ENCODE assay signal across 17 mouse cellular contexts in genomic region chr3:10075826-10076225, GRCm38 (mm10).
"Had no signal": no experiment of that assay in that cellular context is flagged by ENCODE, and none has a peak within 500 bp of the region (broad histone marks: within the 10 kb centered on the region; RNA-seq: fewer than 3 reads in every experiment).

No protein-coding gene starts in this region.

- H3K4me3 ChIP-seq: lung, embryonic 15.5 days; megakaryocyte, embryonic 14.5 days; midbrain, embryonic 13.5 days; midbrain, embryonic 15.5 days; neural tube, embryonic 12.5 days; stomach, embryonic 15.5 days had no signal

- H3K4me1 ChIP-seq: lung, embryonic 15.5 days; midbrain, embryonic 13.5 days; midbrain, embryonic 15.5 days; neural tube, embryonic 12.5 days; stomach, embryonic 15.5 days had no signal

- H3K9ac ChIP-seq: lung, embryonic 15.5 days; midbrain, embryonic 13.5 days; midbrain, embryonic 15.5 days; neural tube, embryonic 12.5 days; stomach, embryonic 15.5 days had no signal

- ATAC-seq: lung, postnatal 0 days; midbrain, embryonic 13.5 days; midbrain, embryonic 15.5 days had no signal

- H3K9me3 ChIP-seq: lung, embryonic 15.5 days; megakaryocyte, embryonic 14.5 days; midbrain, embryonic 13.5 days; midbrain, embryonic 15.5 days; neural tube, embryonic 12.5 days; stomach, embryonic 15.5 days had no signal

- H3K4me2 ChIP-seq: lung, embryonic 15.5 days; midbrain, embryonic 11.5 days; midbrain, embryonic 13.5 days; midbrain, embryonic 15.5 days; neural tube, embryonic 12.5 days; stomach, embryonic 15.5 days had no signal

- H3K27ac ChIP-seq: lung, embryonic 15.5 days; macrophage; midbrain, embryonic 13.5 days; midbrain, embryonic 15.5 days; neural tube, embryonic 12.5 days; stomach, embryonic 15.5 days; stomach, postnatal 0 days had no signal

- H3K36me3 ChIP-seq: lung, embryonic 15.5 days; midbrain, embryonic 13.5 days; midbrain, embryonic 15.5 days; neural tube, embryonic 12.5 days; stomach, embryonic 15.5 days had no signal

- H3K27me3 ChIP-seq: lung, embryonic 15.5 days; megakaryocyte, embryonic 14.5 days; midbrain, embryonic 13.5 days; midbrain, embryonic 15.5 days; neural tube, embryonic 12.5 days; stomach, embryonic 15.5 days had no signal

- DNase-seq: lung, adult 2 months; lung, postnatal 14 days; lung, postnatal 36 days; right cerebral cortex, postnatal 14 days; thymus, adult 2 months; thymus, postnatal 25 days; thymus, postnatal 4 days had no signal
